Mouse (Mus musculus) CH12.LX (cell line): ENCODE results near the gene Sel1l. TPM values are rescaled to one million over a fixed set of nuclear protein-coding genes. Genes with fewer than 3 reads are reported as not detected.

Experiments
- DNase-seq: peaks from one replicate; pipeline ENCODE4 v3.0.0-alpha.2; 2013; ENCODE audit errors: extremely low read depth
- H3K27ac ChIP-seq: 2 replicates; pipeline ENCODE4 v1.5.1; 2012; ENCODE audit warnings: low read depth, mild to moderate bottlenecking, control low read depth, moderate library complexity; ENCODE audit not compliant: insufficient read depth
- H3K27me3 ChIP-seq: replicated peaks from 2 replicates; pipeline ENCODE3; 2012; ENCODE audit warnings: inconsistent platforms
- H3K36me3 ChIP-seq, 2 experiments: replicated peaks in 1 of 2; 2 replicates each; pipeline versions ENCODE3 to v1.6.1; 2012; ENCODE audit warnings: inconsistent platforms in 1 of 2, low read length in 1 of 2, mild to moderate bottlenecking in 1 of 2, mixed read lengths in 1 of 2, moderate library complexity in 1 of 2; ENCODE audit not compliant: control insufficient read depth in 1 of 2, insufficient read depth in 1 of 2
- H3K4me1 ChIP-seq, 2 experiments: 2 replicates each; pipeline ENCODE4 v1.6.1; 2012; ENCODE audit warnings: inconsistent platforms in 1 of 2, moderate library complexity in 1 of 2; ENCODE audit not compliant: insufficient read depth in 2 of 2, control insufficient read depth in 1 of 2
- H3K4me2 ChIP-seq: 2 replicates; pipeline ENCODE4 v1.6.1; 2012; ENCODE audit warnings: low read depth, mild to moderate bottlenecking, control low read depth; ENCODE audit not compliant: poor library complexity, insufficient read depth, severe bottlenecking
- H3K4me3 ChIP-seq, 3 experiments: fragments of 150-350 bp in 1 of 3; sonication (generic) in 1 of 3; replicated peaks in 1 of 3; 2 replicates each; pipeline versions ENCODE3 to v1.5.1; 2011 to 2012; ENCODE audit warnings: low read depth in 2 of 3, low read length in 2 of 3, mild to moderate bottlenecking in 2 of 3, moderate library complexity in 2 of 3, control low read depth in 1 of 3, improper control_type of control experiment in 1 of 3, inconsistent platforms in 1 of 3, mixed read lengths in 1 of 3; ENCODE audit not compliant: poor library complexity in 1 of 3
- H3K79me2 ChIP-seq: replicated peaks from 2 replicates; pipeline ENCODE4 v1.6.1; 2012; ENCODE audit warnings: mild to moderate bottlenecking, moderate library complexity; ENCODE audit not compliant: control insufficient read depth, poor library complexity, insufficient read depth, severe bottlenecking; ENCODE audit errors: extremely low read depth
- H3K9ac ChIP-seq: 2 replicates; pipeline ENCODE4 v1.6.1; 2012; ENCODE audit warnings: low read depth, mild to moderate bottlenecking, control low read depth, moderate library complexity; ENCODE audit not compliant: insufficient read depth
- H3K9me3 ChIP-seq: replicated peaks from 2 replicates; pipeline ENCODE3; 2012; ENCODE audit warnings: low read length, inconsistent platforms, mixed read lengths
- BHLHE40 ChIP-seq: IDR thresholded peaks from 2 replicates; pipeline ENCODE4 v1.6.1; 2011; ENCODE audit warnings: mild to moderate bottlenecking, low read depth, low read length, improper control_type of control experiment
- CHD2 ChIP-seq: IDR thresholded peaks from 2 replicates; pipeline ENCODE4 v1.6.1; 2011; ENCODE audit warnings: low read length, improper control_type of control experiment
- E2F4 ChIP-seq: IDR thresholded peaks from 2 replicates; pipeline ENCODE4 v1.6.1; 2011; ENCODE audit warnings: low read depth, low read length, improper control_type of control experiment; ENCODE audit not compliant: insufficient replicate concordance
- ELF1 ChIP-seq: IDR thresholded peaks from 2 replicates; pipeline ENCODE4 v1.6.1; 2014; ENCODE audit warnings: low read depth, mild to moderate bottlenecking, inconsistent platforms, low read length, improper control_type of control experiment
- EP300 ChIP-seq: IDR thresholded peaks from 2 replicates; pipeline ENCODE4 v1.6.1; 2011; ENCODE audit warnings: low read length, improper control_type of control experiment
- ETS1 ChIP-seq: conservative IDR thresholded peaks from 2 replicates; pipeline ENCODE4 v1.6.1; 2012; ENCODE audit warnings: low read depth, mild to moderate bottlenecking, inconsistent platforms, low read length, improper control_type of control experiment, moderate library complexity
- GABPA ChIP-seq: IDR thresholded peaks from 2 replicates; pipeline ENCODE4 v1.6.1; 2012; ENCODE audit warnings: low read depth, low read length, improper control_type of control experiment, inconsistent platforms; ENCODE audit not compliant: insufficient replicate concordance
- HCFC1 ChIP-seq: IDR thresholded peaks from 2 replicates; pipeline ENCODE4 v1.6.1; 2012; ENCODE audit warnings: low read depth, mild to moderate bottlenecking, inconsistent platforms, low read length, improper control_type of control experiment
- IRF4 ChIP-seq: IDR thresholded peaks from 2 replicates; pipeline ENCODE4 v1.6.1; 2014; ENCODE audit warnings: low read depth, mild to moderate bottlenecking, inconsistent platforms, low read length, improper control_type of control experiment
- JUN ChIP-seq: IDR thresholded peaks from 2 replicates; pipeline ENCODE4 v1.6.1; 2011; ENCODE audit warnings: low read depth, mild to moderate bottlenecking, low read length, improper control_type of control experiment, moderate library complexity; ENCODE audit not compliant: insufficient read depth
- JUND ChIP-seq: conservative IDR thresholded peaks from 2 replicates; pipeline ENCODE4 v1.6.1; 2011; ENCODE audit warnings: low read depth, low read length, improper control_type of control experiment
- KAT2A ChIP-seq: IDR thresholded peaks from 2 replicates; pipeline ENCODE4 v1.6.1; 2012; ENCODE audit warnings: low read length, improper control_type of control experiment, inconsistent platforms; ENCODE audit not compliant: insufficient replicate concordance
- MAX ChIP-seq: IDR thresholded peaks from 2 replicates; pipeline ENCODE4 v1.6.1; 2011; ENCODE audit warnings: low read length, improper control_type of control experiment
- MEF2A ChIP-seq: IDR thresholded peaks from 2 replicates; pipeline ENCODE4 v1.6.1; 2014; ENCODE audit warnings: low read depth, mild to moderate bottlenecking, inconsistent platforms, low read length, improper control_type of control experiment, borderline replicate concordance
- MXI1 ChIP-seq: IDR thresholded peaks from 2 replicates; pipeline ENCODE4 v1.6.1; 2011; ENCODE audit warnings: mild to moderate bottlenecking, low read depth, low read length, improper control_type of control experiment
- MYC ChIP-seq: IDR thresholded peaks from 2 replicates; pipeline ENCODE4 v1.6.1; 2011; ENCODE audit warnings: low read depth, mild to moderate bottlenecking, improper control_type of control experiment, low read length
- NELFE ChIP-seq: IDR thresholded peaks from 2 replicates; pipeline ENCODE4 v1.6.1; 2011; ENCODE audit warnings: low read depth, low read length, improper control_type of control experiment
- NRF1 ChIP-seq: IDR thresholded peaks from 2 replicates; pipeline ENCODE4 v1.6.1; 2014; ENCODE audit warnings: low read depth, mild to moderate bottlenecking, inconsistent platforms, low read length, improper control_type of control experiment, moderate library complexity
- PAX5 ChIP-seq: IDR thresholded peaks from 2 replicates; pipeline ENCODE4 v1.6.1; 2012; ENCODE audit warnings: low read length, inconsistent platforms, mixed read lengths
- POLR2A ChIP-seq: IDR thresholded peaks from 2 replicates; pipeline ENCODE4 v1.6.1; 2011; ENCODE audit warnings: low read depth, mild to moderate bottlenecking, improper control_type of control experiment, low read length
- POLR2AphosphoS2 ChIP-seq: IDR thresholded peaks from 2 replicates; pipeline ENCODE4 v1.6.1; 2011; ENCODE audit warnings: low read depth, low read length, improper control_type of control experiment
- RCOR1 ChIP-seq: conservative IDR thresholded peaks from 2 replicates; pipeline ENCODE4 v1.6.1; 2012; ENCODE audit warnings: low read depth, mild to moderate bottlenecking, inconsistent platforms, low read length, improper control_type of control experiment
- SIN3A ChIP-seq: IDR thresholded peaks from 2 replicates; pipeline ENCODE4 v1.6.1; 2012; ENCODE audit warnings: low read length, improper control_type of control experiment, inconsistent platforms
- SMC3 ChIP-seq: IDR thresholded peaks from 2 replicates; pipeline ENCODE4 v1.6.1; 2011; ENCODE audit warnings: low read depth, low read length, improper control_type of control experiment
- TBP ChIP-seq: conservative IDR thresholded peaks from 2 replicates; pipeline ENCODE4 v1.6.1; 2011; ENCODE audit warnings: low read depth, low read length, improper control_type of control experiment
- TCF12 ChIP-seq: IDR thresholded peaks from 2 replicates; pipeline ENCODE4 v1.6.1; 2014; ENCODE audit warnings: low read depth, mild to moderate bottlenecking, inconsistent platforms, low read length, improper control_type of control experiment
- ZC3H11A ChIP-seq: IDR thresholded peaks from 2 replicates; pipeline ENCODE4 v1.6.1; 2012; ENCODE audit warnings: low read depth, mild to moderate bottlenecking, inconsistent platforms, low read length, improper control_type of control experiment
- ZKSCAN1 ChIP-seq: IDR thresholded peaks from 2 replicates; pipeline ENCODE4 v1.6.1; 2012; ENCODE audit warnings: low read depth, inconsistent platforms, low read length, improper control_type of control experiment, borderline replicate concordance
- ZMIZ1 ChIP-seq: IDR thresholded peaks from 2 replicates; pipeline ENCODE4 v1.6.1; 2012; ENCODE audit warnings: low read depth, mild to moderate bottlenecking, inconsistent platforms, low read length, improper control_type of control experiment
- ZNF384 ChIP-seq: IDR thresholded peaks from 2 replicates; pipeline ENCODE4 v1.6.1; 2012; ENCODE audit warnings: low read depth, low read length, improper control_type of control experiment, inconsistent platforms
- dilution Hi-C: fragments of 300-500 bp; cut with MboI; formaldehyde crosslinking; loops from 2 replicates; pipeline ENCODE4 v1.14.3; 2020; ENCODE audit warnings: low sequenced_read_pairs; ENCODE audit not compliant: extremely low pct_unique_long_range_greater_than_20kb, extremely low pct_ligation_motif_present
- in situ Hi-C: fragments of 300-500 bp; cut with MboI; formaldehyde crosslinking; loops from 3 replicates; pipeline ENCODE4 v1.14.3; 2019; ENCODE audit warnings: low sequenced_read_pairs, low pct_ligation_motif_present, low pct_unique_long_range_greater_than_20kb, mixed read lengths
- polyA plus RNA-seq: library from polyadenylated mRNA; unstranded; fragments of >175 nt; gene quantifications from 2 replicates; pipeline ENCODE4 v1.2.1, GENCODE M21; 2012; ENCODE audit warnings: low read depth; ENCODE audit not compliant: insufficient read length
- total RNA-seq, 2 experiments: library from RNA; depleted of rRNA; stranded (reverse); fragments of 300-350 nt in 1 of 2; fragments of >200 nt in 1 of 2; gene quantifications; 2 replicates each; pipeline ENCODE4 v1.2.3; 2012 to 2014

The Sel1l gene
- total and polyA plus RNA-seq, 3 experiments = 46.6 to 155 (median 84.7) TPM

- H3K9me3 ChIP-seq = peaks cover 14% of the 10 kb centered on the region
- in situ Hi-C loops = no loop called here
- DNase-seq = peak; percentile 68
- H3K79me2 ChIP-seq = no peaks in the 10 kb centered on the region
- H3K4me1 ChIP-seq = peaks cover 18 to 30% of the 10 kb centered on the region in 2 experiments
- dilution Hi-C loops = no loop called here
- H3K4me3 ChIP-seq = peak overlapping the region in 1 of 3 experiments; percentile 0
- H3K4me2 ChIP-seq = peak overlapping the region; percentile 82
- peaks cover 77% of the 10 kb centered on the region for H3K27me3 ChIP-seq
- no peak overlapping the region for H3K9ac ChIP-seq
- no peaks in the 10 kb centered on the region for H3K36me3 ChIP-seq
- no peak overlapping the region for H3K27ac ChIP-seq
- no peak for TF ChIP-seq RCOR1
- no peak for TF ChIP-seq NELFE
- TF ChIP-seq ELF1 = peak; percentile 30; the same call in 1 of the 2 replicates
- TF ChIP-seq EP300 = 0 out of 2 replicates have a peak, but pooled peaks have one; percentile 41
- peak; percentile 56 for TF ChIP-seq ETS1
- no peak for TF ChIP-seq GABPA
- no peak; the same call in 1 of the 2 replicates for TF ChIP-seq CHD2
- peak; percentile 74 for TF ChIP-seq SIN3A
- TF ChIP-seq ZNF384 = no peak
- no peak for TF ChIP-seq JUND
- 0 out of 2 replicates have a peak, but pooled peaks have one; percentile 38 for TF ChIP-seq IRF4
- no peak for TF ChIP-seq KAT2A
- TF ChIP-seq TBP = no peak
Measured at GRCm38 (mm10) chr12:91766338-91767107, 82.4 kb downstream of the Sel1l start.

- dilution Hi-C loops = no loop called here
- no peaks in the 10 kb centered on the region for H3K36me3 ChIP-seq
- no peak for TF ChIP-seq GABPA
- TF ChIP-seq ETS1 = peak; percentile 79
- TF ChIP-seq SIN3A = no peak; the same call in none of the 2 replicates
- no peak for TF ChIP-seq MAX
- no peak for TF ChIP-seq SMC3
- no peak for TF ChIP-seq MYC
- TF ChIP-seq MEF2A = peak; percentile 77
- no peak for TF ChIP-seq POLR2A
- TF ChIP-seq ZKSCAN1 = no peak
- peak; percentile 77 for TF ChIP-seq IRF4
- no peak for TF ChIP-seq MXI1
- no peak for TF ChIP-seq E2F4
- TF ChIP-seq TCF12 = peak; percentile 66
- no peak for TF ChIP-seq ZC3H11A
- no peak for TF ChIP-seq JUN
- TF ChIP-seq BHLHE40 = peak; percentile 90
- no peak for TF ChIP-seq POLR2AphosphoS2
- no peak for TF ChIP-seq CHD2
- TF ChIP-seq ZMIZ1 = no peak
- no peak for TF ChIP-seq NRF1
- peak; percentile 82 for TF ChIP-seq EP300
- no peak for TF ChIP-seq PAX5
- TF ChIP-seq HCFC1 = no peak
- TF ChIP-seq JUND = no peak
- 0 out of 2 replicates have a peak, but pooled peaks have one; percentile 47 for TF ChIP-seq TBP
Measured at GRCm38 (mm10) chr12:91765504-91765903, 83.5 kb downstream of the Sel1l start.

More at GRCm38 (mm10) chr12:91765504-91765903, 83.5 kb downstream of the Sel1l start:
- peak overlapping the region in 1 of 3 experiments; percentile 19 for H3K4me3 ChIP-seq
- peak overlapping the region; percentile 82 for H3K4me2 ChIP-seq
- no peak overlapping the region for H3K27ac ChIP-seq
- in situ Hi-C loops = no loop called here
- H3K79me2 ChIP-seq = no peaks in the 10 kb centered on the region
- peaks cover 18 to 33% of the 10 kb centered on the region in 2 experiments for H3K4me1 ChIP-seq
- H3K9ac ChIP-seq = no peak overlapping the region
- peaks cover 10% of the 10 kb centered on the region for H3K9me3 ChIP-seq
- peaks cover 74% of the 10 kb centered on the region for H3K27me3 ChIP-seq
- peak; percentile 95 for DNase-seq
